Mouse (Mus musculus) fibroblast of lung, adult 2 months (primary cell): ENCODE measurements around the gene 9930022D16Rik.
A peak's percentile ranks its signal among the peaks of the same experiment; 100 is the strongest.

Experiments used
- DNase-seq: peaks from one replicate; pipeline ENCODE4 v3.0.0-alpha.2; 2011; ENCODE audit warnings: low read depth

9930022D16Rik gene

DNA sequence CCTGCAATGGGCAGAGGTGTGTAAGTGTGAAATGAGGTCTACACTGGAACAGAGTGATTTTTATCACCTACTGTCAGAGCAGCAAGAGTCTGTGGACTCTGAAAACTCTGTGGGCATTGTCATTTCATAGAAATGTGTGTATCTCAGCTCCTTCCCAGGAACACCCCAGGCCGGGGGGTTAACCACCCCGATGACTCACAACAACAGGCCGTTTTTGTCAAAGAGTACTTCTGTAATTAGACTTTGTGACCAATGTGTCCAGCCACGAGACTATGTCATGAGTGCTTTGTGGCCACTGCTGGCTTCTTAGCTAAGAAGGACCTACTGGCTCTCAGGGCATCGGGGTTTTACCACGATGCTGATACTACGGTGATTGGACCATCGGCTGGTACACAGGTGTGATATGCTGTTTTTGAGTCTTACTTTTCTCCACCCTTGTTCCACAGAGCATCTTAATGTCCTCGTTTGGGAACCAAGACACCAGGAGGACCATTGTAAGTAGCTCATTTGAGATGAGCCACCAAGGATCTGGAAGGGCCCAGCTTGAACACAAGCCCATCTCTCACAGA is 3.8 kb downstream of the 9930022D16Rik start:
- DNase-seq, result no peak

GRCm38 (mm10) chr11:109419461-109419860 is 5.7 kb downstream of the 9930022D16Rik start:
- DNase-seq, result no peak

DNA sequence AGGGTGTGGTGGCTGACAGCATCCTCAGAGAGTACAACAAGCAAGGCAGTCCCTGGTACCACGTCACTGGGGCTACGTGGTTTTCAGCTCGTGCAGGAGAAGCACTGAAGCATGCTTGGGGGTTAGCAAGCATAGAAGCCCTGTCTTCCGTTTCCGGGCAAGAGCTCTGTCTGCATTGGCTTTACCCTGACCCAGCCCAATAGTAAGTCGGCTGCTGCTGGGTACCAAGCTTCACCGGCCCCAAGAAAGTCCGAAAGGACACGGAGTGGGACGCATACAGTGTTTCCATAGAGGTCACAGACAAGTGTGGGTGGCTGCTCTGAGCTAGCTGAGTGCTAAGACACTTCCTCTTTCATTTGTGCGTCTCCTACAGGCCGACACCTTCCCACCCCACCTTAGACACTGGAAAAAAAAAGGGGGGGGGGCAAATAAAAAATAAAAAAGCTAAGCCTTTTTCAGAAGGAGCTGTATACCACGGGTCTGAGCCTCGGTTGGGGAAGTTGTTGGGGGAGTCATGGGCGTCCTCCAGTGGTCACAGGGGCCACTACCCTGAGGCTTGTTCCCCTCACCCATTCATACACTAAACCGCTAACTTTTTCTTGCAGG is 6.3 kb downstream of the 9930022D16Rik start:
- DNase-seq, result no peak

GRCm38 (mm10) chr11:109420567-109420962 is 6.8 kb downstream of the 9930022D16Rik start:
- DNase-seq, result no peak

GRCm38 (mm10) chr11:109421205-109421604 is 7.5 kb downstream of the 9930022D16Rik start:
- DNase-seq, result no peak

DNA sequence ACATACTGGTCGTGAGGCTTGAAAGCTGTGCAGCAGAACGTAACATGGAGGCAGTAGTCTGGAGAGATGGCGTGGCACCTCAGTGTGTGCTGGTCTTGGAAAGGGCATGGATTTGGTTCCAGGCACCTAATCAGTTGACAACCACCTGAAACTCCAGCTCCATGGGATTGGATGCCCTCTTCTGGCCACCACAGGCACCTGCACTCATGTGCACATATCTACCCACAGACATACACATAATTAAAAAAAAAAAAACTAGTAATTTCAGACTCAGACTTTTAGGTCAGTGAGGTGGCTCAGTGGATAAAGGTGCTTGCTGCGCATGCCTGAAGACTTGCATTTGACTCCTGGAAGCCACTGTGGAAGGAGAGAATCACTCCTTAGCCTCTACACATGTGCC is 8.5 kb downstream of the 9930022D16Rik start:
- no peak for DNase-seq

DNA sequence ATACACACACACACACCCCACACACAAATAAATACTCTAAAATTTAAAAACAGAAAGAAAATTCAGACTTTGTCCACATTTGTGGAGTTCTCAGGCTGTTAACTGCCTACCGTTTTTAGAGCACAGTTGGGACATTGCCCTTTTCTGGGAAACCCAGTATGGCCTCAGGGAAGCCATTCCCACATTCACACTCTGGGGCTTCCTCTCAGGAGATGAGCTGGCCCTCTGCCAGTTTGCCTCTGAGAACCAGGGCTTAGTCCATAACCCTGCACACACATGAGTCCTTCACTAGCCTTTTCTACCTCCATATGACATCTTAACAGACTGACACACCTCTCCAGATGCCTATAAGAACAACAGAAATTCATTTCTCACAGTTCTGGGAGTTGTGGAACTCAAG is 9.6 kb downstream of the 9930022D16Rik start:
- no peak for DNase-seq

- DNase-seq, result peak; percentile 95
These were observed 11.9 kb downstream of the 9930022D16Rik start, which contains the start of gene Amz2 for GRCm38 (mm10) chr11:109425392-109426271. TSS of gene Amz2 (plus strand) at chr11:109425946.

GRCm38 (mm10) chr11:109426272-109426586 is 12.5 kb downstream of the 9930022D16Rik start:
- no peak for DNase-seq

DNA sequence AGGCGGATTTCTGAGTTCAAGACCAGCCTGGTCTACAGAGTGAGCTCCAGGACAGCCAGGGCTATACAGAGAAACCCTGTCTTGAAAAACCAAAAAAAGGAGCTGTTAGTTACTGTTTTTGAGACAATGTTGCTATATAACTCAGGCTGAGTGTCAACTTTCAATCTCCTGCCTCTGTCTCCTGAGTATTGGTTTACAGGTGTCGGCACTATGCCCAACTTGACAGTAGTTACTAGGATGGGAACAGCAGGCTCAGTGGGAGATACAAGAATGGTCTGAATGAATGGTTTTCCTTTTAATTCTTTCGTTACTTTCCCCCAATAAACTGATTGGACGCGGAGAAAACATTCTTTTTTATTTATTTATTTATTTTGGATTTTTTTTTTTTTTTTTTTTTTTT is 13.6 kb downstream of the 9930022D16Rik start:
- no peak for DNase-seq

DNA sequence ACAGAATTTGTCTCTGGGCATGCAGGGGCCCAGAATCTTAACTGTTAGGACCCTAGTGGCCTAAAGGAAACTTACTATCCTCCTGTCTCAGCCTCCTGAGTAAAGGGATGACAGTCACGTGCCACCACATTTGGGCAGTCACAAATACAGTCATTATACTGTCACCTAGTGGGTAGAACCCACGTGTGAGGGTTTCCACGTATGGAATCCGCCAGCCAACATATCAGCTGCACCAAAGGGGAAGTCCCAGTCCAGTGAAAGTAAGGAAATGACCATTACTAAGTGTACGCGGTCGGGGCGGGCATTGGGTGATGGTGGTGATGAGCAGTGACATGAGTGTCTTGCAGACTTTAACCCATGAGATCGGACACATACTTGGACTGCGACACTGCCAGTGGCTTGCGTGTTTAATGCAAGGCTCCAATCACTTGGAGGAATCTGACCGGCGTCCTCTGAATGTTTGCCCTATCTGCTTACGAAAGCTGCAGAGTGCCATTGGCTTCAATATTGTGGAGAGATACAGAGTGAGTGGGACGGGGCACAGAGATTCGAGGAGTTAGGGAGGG is 20.6 kb downstream of the 9930022D16Rik start:
- DNase-seq, result no peak

DNA sequence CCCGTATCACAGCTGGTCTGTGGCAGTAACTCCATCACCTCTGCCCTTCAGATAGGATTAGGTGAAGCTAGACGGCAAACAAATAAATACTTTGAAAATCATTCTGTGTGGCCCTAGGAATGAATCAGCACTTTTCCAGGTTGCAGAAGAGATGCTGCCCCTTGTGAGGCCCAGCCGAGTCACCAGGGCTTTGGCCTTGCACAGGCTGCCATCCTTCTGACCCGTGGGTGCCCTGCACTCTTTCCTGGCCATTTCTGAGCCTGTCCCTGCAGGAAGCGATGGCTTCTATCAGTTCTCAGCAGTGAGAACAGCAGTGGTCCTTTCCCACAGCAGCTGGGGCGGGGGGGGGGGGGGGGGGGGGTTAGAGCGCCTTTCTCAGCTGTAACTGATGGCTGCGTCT is 23.2 kb downstream of the 9930022D16Rik start:
- DNase-seq, result no peak

DNA sequence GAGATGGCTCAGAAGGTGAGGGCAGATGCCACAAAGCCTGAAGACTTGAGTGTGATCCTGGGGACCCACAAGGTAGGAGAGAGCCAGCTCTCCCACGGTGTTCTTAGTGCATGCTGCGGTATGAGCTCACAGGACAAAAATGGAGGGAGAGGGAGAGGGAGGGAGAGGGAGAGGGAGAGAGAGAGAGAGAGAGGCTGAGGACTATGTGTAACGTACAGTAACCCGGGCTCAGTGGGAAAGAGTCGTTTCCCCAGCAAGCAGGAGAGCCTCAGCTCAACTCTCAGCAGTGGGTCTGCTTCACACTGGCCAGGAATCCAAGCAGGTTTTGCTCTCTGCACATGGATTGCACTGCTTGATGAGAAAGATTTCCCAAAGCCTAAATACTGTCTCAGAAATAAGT is 25.5 kb downstream of the 9930022D16Rik start:
- no peak for DNase-seq

- peak; percentile 74 for DNase-seq
These were observed 26.2 kb downstream of the 9930022D16Rik start for GRCm38 (mm10) chr11:109439829-109440340.

DNA sequence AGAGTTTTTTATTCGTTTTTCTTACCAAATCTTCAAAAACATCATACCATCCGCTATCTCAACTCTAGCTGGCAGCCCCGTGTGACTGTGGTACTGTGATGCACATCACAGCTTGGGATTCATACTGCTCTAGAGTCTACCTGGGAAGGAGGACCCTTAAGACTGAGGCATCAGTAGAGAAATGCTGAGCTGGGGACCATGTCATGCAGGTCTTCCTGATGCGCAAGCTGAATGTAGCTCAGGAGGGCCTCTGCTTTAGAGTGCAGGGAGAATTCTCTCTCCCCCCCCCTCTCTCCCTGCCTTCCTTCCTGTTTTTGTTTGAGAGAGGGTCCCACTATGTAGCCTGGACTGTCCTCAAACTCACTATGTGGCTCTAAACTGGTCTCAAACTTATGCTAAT is 26.9 kb downstream of the 9930022D16Rik start:
- no peak for DNase-seq

GRCm38 (mm10) chr11:109441119-109441518 is 27.4 kb downstream of the 9930022D16Rik start:
- no peak for DNase-seq

DNA sequence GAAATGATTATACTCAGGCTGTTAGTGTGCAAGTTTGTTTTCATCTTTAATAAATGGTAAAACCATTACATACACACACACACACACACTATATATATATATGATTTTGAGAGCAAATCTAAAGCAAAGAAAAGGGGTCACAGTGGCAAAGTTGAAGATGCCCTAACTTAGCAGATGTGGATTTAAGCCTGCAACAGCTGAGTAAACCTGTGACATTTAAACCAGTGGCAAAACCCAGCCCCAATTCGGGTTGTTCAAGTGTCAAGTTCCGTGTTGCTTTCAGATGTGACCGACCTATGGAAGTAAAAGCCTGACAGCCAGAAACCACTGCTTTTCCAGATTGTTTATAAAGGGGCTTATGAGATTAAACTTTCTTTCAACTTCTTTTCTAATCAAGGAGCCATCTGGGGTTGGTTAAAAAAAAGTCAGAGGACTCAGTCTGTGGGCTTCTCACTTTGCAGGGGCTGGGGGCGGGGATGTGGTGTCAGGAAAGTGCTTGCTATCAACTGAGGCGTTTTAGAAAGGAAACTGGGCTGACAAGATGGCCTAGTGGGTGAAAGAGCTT is 28.5 kb downstream of the 9930022D16Rik start:
- DNase-seq, result no peak

DNA sequence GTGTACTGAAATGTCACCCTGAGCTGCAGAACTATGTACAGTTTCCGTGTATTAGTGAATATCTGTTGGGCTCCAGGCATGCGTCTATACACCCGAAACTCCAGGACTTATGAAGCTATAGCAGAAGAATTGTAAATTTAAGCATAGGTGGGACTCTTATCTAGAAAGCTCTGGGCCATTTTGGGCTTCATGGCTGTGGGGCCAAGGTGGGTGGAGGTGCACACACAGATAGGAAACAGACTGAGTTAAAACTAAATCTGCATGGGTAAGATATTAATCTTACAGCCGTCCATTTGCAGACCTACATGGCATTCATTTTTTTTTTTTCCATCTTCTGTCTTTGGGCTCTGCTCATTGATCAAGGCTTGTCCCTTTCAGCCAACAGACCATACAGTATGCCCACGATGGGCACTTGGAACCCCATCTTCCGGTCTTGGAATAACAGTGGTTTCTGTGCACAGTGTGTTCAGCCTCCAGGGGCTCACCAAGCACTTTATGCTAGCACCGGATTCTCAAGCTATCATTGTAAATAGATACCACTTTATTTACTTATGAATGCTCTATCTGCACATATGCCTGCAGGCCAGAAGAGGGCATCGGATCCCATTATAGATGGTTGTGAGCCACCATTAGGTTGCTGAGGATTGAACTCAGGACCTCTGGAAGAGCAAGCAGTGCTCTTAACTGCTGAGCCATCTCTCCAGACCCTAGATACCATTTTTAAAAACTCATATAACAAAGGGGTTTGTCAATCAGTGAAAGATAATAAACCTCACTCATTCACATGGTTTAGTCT is 29.9 kb downstream of the 9930022D16Rik start:
- no peak for DNase-seq

- no peak for DNase-seq
These were observed 30.9 kb downstream of the 9930022D16Rik start for GRCm38 (mm10) chr11:109444600-109444999.

DNA sequence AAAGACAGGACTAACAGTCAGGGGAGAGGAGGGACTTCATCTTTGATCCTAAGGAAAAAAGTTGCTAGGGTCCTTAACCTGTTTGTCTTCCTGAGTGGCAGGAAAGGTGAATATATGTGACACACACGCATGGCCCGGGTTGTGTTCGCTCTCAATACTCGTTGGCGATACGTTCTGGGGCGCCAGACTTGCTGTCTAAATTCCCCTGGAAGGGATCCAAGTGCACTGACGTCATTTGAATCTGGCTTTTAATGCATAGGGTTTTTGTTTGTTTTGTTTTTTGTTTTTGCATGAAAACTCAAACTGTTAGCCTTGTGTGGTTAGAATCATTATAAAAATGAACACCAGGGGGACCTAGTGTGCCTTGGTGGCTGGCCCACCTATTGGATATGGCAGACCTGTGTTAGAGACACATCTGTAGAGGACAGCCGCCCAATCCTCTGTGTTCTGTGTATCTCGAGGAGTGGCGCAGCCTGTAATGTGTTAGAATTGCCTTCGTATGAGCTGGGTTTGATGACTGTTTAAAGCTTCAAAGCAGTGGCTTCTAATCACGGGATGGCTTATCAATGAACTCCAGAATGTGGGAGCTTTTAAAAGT is 31.8 kb downstream of the 9930022D16Rik start:
- DNase-seq, result peak; percentile 17

DNA sequence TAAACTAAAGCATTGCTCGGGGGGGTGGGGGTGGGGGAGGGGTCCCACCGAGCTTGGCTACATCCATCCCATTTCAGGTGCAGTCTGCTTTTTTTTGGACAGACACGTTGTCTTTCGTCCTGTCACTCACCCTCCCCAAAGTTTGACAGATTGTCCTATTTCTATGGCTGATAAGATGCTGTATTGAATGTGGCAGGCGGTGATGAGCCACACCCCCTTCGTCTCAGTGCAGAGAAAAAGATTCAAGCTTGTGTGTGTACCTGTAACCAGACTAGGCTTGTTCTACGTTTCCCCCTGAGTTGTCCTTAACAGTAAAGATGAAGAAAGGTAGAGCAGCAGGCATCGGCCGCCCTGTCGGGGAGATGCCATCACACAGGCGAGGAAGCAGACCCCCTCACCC is 37.5 kb downstream of the 9930022D16Rik start:
- no peak for DNase-seq
